Mouse (Mus musculus): ENCODE data around the gene Arcn1.

DNA sequence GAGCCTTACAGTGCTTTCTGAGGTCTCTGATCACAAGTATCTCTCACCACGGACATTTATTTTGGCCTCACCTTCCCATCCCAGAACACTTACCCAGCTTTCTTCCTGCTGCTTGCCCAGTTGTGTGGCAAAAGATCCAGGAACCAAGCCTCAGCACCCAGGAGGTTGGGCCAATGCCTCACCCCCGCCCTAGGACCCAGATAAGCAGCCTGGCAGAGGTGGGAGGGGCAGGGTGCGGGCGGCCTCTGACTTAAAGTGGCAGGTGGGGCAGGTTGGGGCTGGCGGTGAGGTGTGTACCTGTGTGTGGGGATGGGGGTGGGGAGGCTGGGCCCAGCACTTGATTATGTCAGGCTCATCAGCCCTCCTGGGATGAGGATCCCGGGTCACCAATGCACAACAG, 54.6 kb downstream of the Arcn1 start:
- no peak for TF ChIP-seq CTCF (conservative IDR thresholded peaks at IDR 0.05; ENCODE audit: insufficient read depth, insufficient read length, low read depth, low read length)
- TF ChIP-seq POLR2A (IDR thresholded peaks at IDR 0.05; ENCODE audit: low read depth, low read length), result no peak
